Mouse (Mus musculus) layer of hippocampus, adult 8-10 months (tissue): ENCODE data around the gene Cela1. TPM values are rescaled to one million over a fixed set of nuclear protein-coding genes. Genes with fewer than 3 reads are reported as not detected.
A peak's percentile ranks its signal among the peaks of the same experiment; 100 is the strongest.

Experiments
- DNase-seq, 2 experiments: peaks; one replicate each; pipeline ENCODE4 v3.0.0; 2022; ENCODE audit warnings: low spot score in 2 of 2
- total RNA-seq, 4 experiments: library from RNA; stranded (reverse); gene quantifications; 2 replicates each; pipeline ENCODE4 v1.2.4; 2022

The Cela1 gene
- total RNA-seq, 4 experiments from 2014 or later: 0.68 to 7.5 (median 5.7) TPM

DNA sequence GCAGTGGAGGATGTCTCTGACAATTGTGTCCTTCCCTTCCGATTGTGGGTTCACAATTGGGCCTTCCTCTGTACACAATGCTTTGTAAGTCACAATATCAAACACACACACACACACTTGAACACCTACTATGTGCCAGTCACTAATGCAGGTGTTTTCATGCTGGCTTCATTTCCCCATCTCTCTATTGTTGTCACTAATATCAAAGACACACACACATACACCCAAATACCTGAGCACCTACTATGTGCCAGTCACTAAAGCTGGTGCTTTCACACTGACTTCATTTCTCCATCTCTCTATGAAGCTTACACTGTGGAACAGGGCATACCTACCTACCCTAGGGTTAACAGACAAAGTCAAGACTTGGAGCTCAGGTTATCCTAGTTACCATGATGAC is 17.7 kb upstream of the Cela1 start:
- no peak for DNase-seq

DNA sequence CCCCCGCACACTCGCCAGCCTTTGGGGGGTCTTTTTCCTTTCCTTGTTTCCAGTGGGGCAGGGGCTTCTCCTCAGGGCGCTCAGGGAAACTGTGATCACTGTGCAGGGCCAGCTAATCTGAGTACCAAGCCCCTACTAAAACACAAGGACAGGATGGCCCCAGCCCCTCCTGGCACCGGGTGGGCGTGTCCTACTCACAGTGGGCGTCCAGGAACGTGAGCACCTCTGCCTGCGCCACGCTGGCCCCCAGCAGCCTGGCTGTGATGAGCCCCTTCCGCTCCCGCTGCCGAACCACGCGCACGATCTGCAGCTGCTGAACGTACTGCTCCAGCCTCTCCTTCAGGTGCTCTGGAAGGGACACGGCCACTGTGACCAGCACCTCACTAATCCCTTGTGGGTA is 16.2 kb upstream of the Cela1 start:
- DNase-seq: no peak

DNA sequence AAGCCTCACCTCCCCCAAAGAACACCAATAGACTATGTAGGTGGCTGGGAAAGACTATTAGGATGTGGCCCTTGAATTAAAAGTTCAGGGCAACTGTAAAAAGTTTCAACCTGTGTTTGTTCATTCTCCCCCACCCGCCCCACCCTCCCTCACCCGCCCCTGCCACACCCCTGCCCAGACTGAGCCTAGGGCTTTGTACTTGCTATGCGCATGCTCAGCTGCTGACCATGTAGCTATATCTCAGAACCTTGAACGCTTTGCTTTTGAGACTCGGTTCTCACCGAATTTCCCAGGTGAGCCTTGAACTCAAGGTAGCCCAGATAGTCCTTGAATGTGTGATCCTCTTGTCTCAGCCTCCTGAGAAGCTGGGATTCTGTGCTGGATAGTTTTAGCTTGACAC is 14.1 kb upstream of the Cela1 start:
- DNase-seq: no peak

DNA sequence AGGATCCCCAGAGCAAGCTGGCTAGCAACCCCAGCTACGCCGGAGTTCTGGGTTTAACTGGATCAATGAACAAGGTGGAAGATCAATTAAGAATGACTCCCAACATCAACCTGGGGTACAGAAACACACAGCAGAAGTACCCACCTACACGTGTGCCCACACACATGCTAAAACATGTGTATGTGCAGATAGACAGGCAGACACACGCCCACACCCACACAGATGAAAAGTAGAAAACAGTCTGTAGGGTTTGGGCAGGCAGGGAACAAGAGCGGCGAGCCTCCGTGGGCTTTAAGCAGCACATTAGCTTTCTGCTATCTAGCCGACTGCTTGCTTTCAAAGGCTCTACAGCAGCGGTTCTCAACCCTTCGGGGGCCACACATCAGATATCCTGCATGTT is 13.4 kb upstream of the Cela1 start:
- peak; percentile 18 to 34 for DNase-seq

DNA sequence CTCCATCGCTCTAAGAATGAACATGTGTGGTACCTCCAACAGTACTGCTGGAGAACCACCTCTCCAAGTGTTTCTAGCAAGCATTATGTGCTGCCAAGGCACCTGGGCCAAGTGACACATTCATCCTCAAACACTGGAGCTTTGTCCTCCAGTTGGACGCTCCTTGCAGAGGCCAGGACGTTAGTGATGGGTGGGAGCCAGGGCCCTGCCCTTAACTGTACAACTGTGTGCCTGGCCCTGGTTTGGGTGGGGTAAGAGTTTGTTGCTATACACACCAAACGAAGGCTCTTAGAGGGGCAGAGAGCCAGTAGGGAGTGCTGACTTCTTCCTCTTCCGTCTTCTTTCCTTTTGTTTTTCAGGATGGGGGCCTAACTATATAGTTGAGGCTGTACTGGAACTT is 12.7 kb upstream of the Cela1 start:
- DNase-seq: no peak

DNA sequence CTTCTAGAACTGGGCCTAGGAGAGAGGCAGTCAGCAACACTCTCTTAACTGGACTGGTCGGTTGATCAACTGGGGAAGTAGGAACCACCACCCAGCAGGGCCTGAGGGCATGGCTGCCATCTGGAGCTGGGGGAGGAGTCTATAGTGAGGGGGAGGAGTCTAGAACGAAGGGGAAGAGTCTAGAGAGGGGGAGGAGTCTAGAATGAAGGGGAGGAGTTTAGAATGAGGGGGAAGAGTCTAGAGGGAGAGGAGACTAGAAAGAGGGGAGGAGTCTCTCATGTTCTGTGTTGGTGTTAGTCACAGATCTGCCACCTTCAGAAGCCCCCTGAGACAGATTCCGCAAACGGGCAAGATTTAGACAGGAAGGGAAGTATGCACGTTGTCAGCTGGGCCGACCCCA is 11.7 kb upstream of the Cela1 start:
- no peak for DNase-seq

DNA sequence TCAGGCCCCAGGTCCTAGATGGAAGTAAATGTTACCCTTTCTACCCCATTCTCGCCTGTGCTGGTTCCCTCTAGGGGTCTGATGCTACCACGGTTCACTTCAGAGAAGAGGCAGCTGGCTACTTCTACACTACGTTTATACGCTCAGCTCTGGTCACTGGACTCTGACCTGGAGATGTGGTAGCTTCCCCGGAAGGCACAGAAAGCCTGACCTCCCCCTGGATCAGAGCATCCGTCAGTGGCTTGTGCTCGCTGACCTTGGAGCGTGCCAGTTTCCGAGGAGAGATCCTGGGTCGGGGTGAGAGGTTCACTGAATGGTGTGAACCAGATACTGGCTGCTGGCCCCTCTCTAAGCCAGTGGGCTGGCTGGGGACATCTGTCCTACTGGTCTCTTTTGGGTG is 10.4 kb upstream of the Cela1 start:
- DNase-seq: no peak

DNA sequence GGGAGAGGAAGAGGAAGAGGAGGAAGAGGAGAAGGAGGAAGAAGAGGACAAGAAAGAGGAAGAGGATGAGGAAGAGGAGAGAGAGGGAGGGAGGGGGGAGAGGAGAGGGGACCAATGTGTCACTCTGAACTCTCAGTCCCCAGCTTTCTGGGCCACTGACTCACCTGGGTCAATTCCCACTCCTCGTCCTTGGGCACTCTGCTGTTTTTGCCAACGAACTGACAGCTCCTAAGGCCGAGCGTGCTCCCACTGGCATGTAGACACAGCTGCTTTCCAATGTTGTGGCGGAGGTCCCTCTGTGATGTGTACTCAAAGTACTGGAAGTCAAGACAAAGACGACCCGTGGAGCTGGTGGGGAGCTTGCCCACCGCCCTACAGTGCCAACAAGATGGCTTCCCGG is 6.7 kb upstream of the Cela1 start:
- DNase-seq: no peak

DNA sequence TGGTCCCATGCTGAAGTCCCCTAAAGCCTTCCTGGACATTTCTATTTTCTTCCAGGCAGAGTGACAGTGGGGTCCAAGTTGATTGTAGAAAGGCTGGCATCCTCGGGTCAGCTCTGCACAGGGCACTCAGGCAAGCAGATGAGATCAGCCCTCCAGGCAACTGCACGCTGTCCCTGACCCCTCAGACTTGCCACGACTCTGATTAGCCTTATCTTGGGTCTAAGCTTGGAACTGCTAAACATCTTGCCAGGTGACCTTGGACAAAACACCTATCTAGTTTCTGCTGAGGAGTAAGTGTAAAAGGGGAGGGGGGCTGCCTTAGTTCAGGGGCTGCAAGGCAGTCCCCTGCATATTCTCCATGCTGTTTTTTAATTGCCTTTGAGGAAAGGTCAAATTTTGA is 4.3 kb upstream of the Cela1 start:
- no peak for DNase-seq

DNA sequence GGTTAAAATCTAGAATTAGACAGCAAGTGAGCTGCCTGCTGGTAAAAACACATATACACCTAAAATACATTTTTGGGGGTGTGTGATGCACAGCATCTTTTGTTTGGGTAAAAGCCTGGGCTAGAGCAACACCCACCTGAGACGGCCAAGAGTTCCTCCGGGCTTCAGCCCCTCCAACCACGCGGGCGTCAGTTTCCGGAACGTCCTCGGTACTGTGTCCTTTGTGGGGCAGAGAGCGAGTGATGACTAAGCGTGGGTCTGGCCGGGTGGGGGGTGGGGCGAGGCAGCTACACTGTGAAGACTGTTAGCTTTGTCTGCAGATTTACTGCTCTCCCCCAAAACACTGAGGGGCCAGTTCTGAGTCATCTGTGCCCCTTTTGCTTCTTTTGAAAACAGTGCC is 732 bp downstream of the Cela1 start:
- DNase-seq: no peak

DNA sequence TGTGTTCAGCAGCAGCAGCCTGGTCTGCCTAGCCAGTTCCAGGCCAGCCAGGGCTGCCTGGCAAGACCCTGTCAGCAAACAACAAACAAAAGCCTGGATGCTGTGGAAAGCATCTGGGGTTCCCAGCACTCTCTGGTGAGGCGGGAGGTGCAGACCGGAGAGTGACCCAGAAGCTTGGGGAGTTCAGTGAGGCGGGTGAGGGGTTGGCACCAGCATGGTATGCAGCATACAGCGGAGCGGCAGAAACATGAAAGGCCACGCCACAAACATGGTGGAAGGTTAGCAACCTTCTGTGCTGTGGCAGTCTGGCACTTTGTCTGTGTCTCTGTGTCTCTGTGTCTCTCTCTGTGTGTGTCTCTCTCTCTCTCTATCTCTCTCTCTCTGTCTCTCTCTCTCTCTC is 1.3 kb downstream of the Cela1 start:
- no peak for DNase-seq

DNA sequence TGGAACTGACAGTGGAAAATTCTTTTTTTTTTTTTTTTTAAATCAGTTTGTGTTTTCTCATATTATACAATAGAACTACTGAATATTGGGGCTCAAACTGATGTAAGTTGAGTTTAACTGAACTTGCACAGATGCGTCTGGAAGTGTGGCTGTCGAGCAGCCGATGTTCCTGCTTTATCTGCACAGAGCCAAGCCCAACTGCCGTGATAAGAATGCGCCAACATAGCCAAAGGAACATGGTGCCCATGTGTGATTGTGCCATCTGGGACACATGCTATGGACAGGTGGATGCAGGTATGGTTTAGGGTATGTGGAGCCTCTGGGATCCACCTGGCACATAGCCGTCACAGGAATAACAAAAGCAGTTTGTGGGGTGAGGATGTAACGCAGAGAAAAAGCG is 1.9 kb downstream of the Cela1 start:
- DNase-seq: no peak

DNA sequence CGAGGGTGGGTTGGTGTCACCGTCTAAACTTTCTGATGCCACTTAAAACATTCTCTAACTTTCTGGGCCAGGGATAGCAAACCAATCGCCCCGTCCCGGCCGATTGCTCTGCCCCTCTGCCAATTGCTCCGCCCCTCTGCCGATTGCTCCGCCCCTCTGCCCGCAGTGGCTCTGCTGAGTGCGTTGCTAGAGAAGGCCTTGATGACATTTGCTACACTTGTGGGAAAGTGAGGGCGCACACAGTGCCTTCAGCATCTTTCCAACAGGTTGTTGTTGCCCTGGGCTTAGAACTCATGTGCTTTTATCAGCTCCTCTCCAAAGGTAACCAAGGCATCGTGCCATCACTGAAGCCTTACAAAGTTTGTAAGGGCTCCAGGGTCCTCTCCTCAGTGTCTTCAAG is 2.5 kb downstream of the Cela1 start:
- no peak for DNase-seq

DNA sequence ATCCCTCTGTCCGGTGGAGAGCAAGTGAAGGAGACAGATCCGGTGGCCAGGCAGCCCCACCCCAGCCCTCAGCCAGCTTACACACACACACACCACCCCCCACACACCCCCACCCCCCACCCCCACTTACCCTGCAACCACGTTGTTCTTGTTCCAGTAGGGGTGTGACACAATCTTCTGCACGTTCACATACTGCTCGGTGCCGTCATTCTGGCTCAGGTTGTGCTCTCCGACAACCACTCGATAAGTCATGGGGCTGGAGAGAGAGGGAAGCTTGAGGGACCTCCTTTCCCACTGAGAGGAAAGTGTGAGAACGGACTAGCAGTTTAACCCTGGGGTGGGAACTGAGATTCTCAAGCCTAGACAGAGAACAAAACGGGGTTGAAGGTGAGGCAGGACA is 3.3 kb downstream of the Cela1 start:
- DNase-seq: no peak

DNA sequence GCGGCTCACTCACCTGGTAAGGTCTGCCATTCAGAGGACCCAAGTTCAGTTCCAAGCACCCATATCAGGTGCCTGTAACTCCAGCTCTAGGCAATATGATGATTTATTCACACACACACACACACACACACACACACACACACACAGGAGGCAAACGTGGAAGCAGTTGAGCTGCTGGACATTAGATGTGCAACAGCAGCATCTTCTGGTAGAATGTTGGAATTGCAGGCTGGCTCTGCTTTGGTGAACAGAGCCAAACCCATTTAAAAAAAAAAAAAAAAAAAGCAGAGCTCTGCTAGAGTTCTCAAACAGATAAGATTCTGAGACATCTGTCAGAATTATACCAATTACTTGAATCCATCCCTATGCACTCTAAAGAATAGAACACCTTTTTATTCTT is 4.7 kb downstream of the Cela1 start:
- DNase-seq: peak; percentile 51 to 83

DNA sequence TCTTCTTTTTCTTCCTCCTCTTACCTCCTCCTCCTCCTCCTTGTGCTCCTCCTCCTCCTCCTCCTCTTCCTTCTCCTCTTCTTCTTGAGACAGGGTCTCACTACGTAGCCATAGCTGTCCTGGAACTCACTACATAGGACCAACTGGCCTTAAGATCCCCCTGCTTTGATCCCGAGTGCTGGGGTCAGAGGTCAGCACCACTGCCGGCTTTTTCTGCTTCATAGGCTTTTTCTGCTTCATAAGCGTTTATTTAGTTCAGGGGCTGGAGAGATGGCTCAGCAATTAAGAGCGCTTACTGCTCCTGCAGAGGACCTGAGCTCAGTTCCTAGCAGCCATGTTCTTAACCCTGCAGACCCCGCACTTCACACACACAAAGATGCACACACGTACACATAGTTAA is 6.0 kb downstream of the Cela1 start:
- no peak for DNase-seq

DNA sequence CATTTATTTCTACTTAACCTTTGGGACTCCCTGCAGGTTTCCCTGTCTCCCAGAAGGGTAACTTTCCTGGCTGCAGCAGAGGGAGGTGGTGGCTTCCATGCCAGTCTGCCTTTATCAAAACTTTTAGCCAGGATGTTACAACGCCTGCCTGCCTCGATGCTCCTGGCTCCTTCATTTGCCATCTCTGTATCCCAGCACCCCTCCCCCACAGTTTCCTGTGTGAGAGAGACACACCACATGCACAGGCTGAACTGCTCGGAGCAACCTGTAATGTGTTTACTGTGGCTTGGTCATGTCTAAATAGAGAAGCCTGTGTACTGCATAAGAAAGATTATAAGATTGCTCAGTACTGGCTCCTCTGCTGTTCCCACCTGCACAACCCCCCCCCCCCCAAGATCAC is 7.3 kb downstream of the Cela1 start:
- DNase-seq: no peak

DNA sequence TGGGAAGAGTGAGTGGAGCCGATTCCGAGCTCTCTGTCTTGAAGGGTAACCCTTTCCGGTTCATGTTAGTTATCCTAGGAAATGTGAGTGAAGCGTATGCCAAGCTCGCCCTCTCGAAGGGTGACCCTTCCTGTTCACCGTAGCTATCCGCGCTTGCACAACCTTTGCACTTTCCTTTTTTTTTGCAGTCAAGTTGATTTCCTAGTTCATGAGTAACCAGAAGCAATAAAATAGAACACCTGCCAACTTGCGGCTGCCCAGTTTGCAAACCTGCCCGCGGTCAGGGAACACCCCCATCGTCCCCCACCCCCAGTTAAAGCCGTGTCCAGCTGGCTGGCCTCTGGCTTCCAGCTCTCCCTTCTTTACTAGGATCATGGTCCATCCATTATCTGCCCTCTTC is 8.7 kb downstream of the Cela1 start:
- DNase-seq: no peak

DNA sequence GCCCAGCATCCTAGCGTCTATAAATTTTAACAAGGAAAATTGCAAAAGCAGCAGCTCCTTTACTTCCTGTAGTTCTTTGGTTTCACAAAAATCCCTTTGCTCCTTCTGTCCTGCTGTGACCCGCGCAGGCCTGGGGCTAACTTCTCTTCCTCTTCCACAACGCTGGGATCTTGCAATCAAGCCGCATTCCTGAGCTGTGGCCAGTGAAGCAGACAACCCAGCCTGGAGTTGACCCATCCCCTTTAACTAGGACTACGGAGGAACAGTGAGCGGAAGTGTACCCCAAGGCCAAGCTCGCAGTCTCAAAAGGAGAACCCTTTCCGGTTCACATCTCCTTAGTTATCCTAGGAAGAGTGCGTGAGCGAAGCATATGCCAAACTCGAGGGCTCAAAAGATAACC is 9.1 kb downstream of the Cela1 start:
- DNase-seq: no peak

DNA sequence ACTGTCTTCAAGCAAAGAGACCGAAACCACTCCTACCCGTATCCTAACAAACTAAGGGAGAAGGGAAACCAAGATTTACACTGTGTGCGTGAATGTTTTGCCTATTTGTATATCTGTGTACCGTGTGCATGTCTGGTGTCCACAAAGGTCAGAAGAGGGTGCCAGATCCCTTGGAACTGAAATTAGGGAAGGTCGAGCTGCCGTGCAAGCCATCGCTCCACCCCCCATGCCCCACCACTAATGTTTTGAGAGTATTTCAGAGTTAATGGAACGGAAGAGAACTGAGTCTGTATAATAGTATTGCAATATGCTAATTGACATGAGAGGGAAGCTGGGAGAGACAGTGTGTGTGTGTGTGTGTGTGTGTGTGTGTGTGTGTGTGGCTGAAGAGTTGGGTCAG is 10.0 kb downstream of the Cela1 start:
- DNase-seq: no peak

DNA sequence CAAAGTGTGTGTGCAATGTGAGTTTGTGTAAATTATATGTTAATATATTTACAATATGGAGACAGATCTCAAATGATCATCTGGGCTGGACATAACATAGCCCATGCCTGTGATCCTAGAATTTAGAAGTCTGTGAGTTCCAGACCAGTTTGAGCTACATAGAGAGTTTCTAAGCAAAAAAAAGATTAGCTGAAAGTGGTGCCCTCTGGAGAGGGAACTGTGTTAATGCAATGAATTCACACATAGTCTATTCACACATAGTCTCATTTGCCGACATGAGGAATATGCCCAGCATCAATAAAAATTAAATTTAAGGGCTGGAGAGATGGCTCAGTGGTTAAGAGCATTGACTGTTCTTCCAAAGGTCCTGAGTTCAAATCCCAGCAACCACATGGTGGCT is 11.2 kb downstream of the Cela1 start:
- DNase-seq: no peak

DNA sequence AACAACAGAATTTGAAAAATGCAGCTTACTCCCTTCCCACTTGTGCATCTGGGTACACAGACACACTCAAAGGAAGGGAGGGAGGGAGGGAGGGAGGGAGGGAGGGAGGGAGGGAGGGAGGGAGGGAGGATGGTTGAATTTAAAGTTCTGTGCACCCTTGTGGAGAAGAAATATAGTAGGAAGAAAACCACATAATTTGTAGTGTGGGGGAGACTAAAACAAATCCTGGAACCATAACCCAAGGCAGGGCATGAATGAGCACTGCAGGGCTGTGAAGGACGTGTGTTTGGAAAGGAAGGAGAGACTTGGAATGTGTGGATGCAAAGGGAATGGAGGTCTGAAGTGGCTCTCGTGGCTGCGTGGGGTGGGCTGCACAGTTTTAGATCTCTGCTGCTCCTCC is 12.2 kb downstream of the Cela1 start:
- no peak for DNase-seq

DNA sequence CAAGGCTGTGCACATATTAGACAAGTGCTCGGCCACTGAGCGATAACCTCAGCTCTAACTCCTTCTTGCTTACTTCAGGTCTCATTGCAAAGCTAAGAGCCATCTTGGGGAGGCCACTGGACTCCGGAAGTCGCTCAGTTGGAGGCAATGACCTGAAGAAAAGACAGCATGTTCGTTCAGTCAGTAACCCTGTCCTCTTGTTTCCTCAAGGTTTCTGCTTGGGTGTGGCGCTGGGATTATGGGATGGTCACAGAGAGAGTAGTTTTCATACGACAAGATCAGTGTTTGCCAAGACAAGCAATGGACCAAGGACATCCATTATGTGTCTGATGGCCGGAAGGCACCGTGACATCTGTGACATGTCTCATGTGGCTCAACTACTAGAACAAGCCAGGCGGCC is 13.2 kb downstream of the Cela1 start:
- DNase-seq: no peak

DNA sequence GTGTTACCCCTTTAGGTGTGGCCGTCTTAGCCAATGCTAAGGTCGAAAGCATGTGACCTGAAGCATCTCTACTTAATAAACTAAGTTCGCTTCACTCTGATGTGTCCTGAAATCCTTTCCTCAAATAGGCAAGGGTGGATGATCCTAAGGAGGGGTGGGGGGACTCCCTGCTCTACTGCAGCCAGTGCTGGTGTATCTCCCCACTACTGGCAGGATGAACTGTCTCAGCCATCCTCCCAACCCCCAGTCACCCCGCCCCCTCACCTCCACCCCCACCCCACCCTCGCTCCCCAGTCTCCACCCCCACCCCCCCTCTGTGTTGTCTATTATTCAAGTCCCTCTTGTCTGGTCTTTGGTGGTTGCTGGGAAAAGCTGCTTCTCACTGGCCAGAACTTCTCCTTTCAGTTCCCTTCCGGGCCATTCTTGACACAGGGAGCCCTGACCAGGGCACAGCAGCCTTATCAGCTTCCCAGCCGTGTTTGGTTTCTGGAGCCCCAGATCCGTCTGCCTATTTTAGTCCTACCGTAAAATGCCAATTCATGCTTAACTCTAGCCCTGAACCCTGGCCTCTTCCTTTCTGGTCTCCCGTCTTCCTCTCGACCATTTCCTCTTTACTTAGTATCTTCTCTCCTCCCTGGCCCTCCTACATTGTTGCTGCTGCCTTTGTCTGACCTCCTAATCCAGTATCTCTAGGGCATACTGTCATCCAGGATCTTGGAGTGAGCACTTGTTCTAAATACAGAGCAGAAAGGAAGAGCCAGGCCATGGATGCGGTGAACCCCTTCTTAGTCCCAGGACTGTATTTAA is 13.9 kb downstream of the Cela1 start:
- no peak for DNase-seq
